Mouse (Mus musculus): ENCODE results near the gene Arih2. TPM values are rescaled to one million over a fixed set of nuclear protein-coding genes. Genes with fewer than 3 reads are reported as not detected.
"Not testable (repeated sequence)": the region's sequence is repeated elsewhere in the genome, so short reads cannot be mapped to it uniquely, and the experiment has no call there.

Arih2 gene
- 10 to 100 TPM; 47.8 to 54.4 TPM for total RNA-seq (2021)

DNA sequence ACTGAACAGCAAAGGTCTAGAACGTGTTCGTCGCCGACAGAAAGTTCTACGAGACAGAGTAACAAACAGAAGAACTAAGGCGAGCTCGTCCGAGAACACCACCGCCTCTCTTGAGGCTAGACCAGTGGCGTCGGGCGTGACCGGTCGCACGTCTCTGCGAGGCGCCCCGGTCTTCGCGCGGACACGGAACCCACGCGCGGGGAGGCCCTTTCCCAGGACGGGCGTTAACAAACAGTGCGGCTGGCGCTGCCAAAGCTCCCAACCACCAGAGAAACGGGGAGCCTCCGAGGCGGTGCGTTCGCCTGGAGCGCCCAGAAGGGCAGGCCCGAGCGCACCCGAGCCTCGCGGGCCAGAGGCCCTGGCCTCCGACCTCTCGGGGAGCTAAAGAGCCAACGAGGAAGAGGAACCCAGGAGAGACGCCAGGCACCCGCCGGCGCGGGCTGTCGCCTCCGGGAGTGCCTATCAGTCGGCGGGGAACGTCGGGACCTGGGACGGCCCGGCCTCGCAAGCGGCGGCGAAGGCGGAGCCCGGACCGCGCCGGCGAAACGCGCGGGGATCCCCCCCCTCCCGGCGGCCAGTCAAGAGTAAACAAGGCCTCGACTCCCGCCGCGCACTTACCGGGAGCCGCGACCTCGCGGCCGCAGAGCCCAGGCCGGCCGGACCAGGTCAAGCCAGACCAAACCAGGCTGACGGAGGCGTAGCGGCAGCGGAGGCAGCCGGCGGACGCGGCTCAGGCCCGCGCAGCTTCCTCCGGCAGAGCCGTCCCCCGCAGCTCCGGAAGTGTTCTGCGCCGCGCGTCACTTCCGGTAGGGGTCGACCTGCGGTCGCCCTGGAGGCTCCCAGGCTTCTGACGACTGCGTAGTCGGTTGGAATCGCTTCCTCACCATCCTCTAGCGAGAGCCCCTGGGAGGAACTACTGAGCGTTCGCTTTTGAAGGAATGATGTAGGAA, at the start of gene Arih2:
Gene Arih2 (minus strand): TSS at position 776 of the 950 bp plus-strand sequence.
- intact Hi-C loops (cut with DNase I) = loop anchor here (1.0 to 5.0 kb wide), 2 partner anchors 52 to 82 kb away; partner anchors contain the start of genes Ndufaf3 and P4htm

DNA sequence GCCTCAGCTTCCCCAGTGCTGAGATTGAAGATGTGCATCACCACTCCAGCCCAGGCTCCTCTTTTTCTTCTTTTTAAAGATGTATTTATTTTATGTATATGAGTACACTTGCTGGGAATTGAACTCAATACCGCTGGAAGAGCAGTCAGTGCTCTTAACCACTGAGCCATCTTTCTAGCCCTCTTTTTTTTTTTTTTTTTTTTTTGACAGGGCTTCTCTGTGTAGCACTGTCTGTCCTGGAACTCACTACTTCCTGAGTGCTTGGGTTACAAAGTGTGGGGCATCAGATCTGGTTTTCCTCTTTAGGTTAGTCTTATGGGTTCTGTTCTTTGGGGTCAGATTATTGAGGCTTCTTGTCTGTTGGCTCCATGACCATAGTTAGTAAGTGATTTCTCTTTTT, 45.3 kb upstream of the Arih2 start:
- DNase-seq = no peak
- intact Hi-C loops (cut with DNase I) = no loop called here

More for the DNA sequence above, at the start of gene Arih2:
- DNase-seq = peak; percentile 92 to 95

GRCm38 (mm10) chr9:108693946-108694345, 44.8 kb upstream of the Arih2 start:
- intact Hi-C loops (cut with DNase I) = no loop called here
- DNase-seq = no peak

DNA sequence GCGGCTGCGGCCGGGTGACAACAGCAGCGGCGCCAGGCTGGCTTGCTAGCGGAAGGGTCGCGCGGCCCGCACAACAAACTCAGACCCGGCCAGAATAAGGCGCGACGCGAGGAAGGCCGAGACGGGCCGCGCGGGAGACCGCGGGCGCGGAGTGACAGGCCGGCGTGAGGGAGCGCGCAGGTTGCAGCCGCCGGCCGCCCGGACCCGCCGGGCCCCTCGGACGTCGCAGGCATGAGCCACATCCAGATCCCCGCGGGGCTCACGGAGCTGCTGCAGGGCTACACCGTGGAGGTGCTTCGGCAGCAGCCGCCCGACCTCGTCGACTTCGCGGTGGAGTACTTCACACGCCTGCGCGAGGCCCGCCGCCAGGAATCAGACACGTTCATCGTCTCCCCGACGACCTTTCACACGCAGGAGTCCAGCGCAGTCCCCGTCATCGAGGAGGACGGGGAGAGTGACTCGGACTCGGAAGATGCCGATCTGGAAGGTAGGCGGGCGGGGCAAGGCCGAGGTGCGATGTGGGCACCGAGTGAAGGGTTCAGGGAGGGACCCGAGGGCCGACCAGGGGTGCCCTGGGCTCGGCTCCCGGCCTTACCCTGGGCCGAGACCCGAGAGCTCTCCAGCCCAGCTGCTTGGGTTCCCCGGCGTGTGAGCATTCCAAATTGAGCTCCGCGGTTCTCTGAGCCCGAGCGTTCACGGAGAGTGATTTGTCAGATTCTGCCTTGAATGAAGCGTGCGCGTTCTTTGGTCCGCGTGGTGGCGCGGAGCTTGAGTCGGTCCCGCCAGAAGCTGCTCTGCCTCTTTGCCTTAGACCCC, 43.2 kb upstream of the Arih2 start:
- intact Hi-C loops (cut with DNase I) = no loop called here
- DNase-seq = peak in 1 of 2 experiments; percentile 59

- peak; percentile 88 to 90 for DNase-seq
- intact Hi-C loops (cut with DNase I) = no loop called here
These were observed 42.6 kb upstream of the Arih2 start for GRCm38 (mm10) chr9:108691846-108692225.

- intact Hi-C loops (cut with DNase I) = no loop called here
- no peak for DNase-seq
These were observed 42.2 kb upstream of the Arih2 start for GRCm38 (mm10) chr9:108691371-108691770.

DNA sequence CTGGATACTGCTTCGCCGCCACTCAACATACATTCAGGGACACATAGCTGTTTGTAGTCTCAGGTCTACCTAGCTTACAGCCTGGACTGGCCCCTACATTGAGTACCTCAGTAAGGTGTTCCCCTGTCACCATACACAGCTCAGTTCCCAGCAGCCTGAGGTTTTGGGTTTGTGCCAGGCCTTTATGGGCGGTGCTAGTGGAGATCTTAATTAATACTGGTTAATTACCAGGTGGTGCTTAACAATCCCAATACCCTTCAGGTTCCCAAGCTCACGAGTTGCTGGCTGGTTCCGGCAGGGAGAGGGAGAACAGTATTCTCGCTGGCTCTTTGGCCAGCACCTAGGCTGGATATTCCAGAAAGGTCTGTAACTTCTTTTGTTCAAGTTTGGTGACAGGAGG, 41.7 kb upstream of the Arih2 start:
- intact Hi-C loops (cut with DNase I) = no loop called here
- no peak for DNase-seq

GRCm38 (mm10) chr9:108689993-108690392, 40.8 kb upstream of the Arih2 start:
- DNase-seq = no peak
- intact Hi-C loops (cut with DNase I) = no loop called here

DNA sequence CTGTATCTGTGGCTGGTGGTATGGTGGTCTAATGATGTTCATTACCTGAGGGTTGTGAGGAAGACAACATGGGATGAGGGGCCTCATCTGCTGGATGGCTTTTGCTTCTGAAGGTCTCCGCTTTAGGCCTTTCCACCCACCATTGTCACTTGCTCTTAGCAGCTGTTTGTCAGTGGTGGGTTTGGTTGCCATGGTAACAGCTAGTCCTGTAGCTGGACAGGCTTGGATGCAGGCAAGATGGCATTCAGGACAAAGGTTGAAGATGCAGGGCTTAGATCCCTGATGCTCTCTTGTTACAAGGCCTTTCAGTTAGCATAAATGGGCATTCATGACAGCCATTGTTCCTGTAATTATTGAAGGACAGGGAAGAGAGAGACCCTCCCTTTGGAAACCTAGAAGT, 39.9 kb upstream of the Arih2 start, which contains the start of gene Prkar2a:
Gene Prkar2a (plus strand): TSS at position 209 of the 400 bp plus-strand sequence.
- intact Hi-C loops (cut with DNase I) = no loop called here
- no peak for DNase-seq

GRCm38 (mm10) chr9:108688451-108688850, 39.3 kb upstream of the Arih2 start:
- intact Hi-C loops (cut with DNase I) = no loop called here
- no peak for DNase-seq

DNA sequence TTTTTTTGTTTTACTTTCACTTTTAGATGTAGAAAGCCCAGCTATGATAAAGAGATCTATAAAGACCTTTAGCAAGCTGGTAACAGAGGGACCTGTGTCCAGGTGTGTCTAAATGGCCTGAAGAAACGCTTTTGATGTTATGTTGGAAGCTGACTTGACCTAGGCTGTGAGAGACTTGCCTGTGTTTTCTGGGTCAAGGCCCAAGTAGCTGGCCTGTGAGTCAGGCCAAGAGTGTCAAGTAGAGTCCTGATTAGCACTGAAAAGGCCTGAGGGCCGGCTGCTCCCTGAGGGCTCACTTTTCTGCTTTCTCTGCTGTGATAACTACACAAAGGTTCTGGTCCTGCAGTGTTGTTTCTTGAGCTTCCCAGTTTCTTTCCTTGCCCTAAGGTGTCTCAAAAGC, 38.5 kb upstream of the Arih2 start:
- DNase-seq = no peak
- intact Hi-C loops (cut with DNase I) = no loop called here

DNA sequence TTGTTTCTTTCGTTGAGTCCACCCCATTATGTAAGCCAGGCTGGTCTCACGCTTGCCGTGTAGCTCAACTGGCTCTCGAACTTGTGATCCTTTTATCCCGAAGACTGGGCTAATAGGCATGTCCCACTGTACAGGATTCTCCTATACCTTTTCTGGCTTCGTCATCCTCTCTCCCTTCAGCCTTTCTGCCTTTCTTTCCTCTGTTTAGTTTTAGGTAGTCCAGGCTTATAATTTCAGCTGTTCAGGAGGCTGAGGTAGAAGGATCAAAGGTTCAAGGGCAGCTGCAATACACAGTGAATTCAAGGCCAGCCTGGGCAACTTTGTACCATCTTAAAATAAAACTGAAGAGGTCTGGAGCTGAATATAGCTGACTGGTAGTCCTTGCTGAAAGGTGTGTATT, 38.0 kb upstream of the Arih2 start:
- intact Hi-C loops (cut with DNase I) = no loop called here
- DNase-seq = no peak

- intact Hi-C loops (cut with DNase I) = no loop called here
- no peak for DNase-seq
These were observed 37.3 kb upstream of the Arih2 start for GRCm38 (mm10) chr9:108686475-108686887.

- intact Hi-C loops (cut with DNase I) = no loop called here
- no peak for DNase-seq
These were observed 30.8 kb upstream of the Arih2 start for GRCm38 (mm10) chr9:108680026-108680425.

DNA sequence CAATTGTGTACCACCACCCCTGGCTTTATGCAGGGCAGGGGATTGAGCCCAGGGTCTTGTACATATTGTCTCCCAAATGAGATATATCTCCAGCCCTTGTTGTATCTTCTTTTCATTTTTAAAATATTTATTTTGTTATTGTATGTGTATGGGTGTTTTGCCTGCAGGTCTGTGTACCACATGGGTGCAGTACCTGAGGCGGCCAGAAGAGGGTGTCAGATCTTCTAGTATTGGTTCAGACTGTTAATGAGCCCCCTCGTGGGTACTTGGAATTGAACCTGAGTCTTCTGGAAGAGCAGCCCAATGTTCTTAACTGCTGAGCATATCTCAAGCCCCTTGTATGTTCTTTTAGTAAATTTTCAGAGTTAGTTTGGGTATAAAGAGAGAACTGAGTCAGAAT, 24.0 kb upstream of the Arih2 start:
- intact Hi-C loops (cut with DNase I) = no loop called here
- DNase-seq = no peak

GRCm38 (mm10) chr9:108669875-108670274, 20.7 kb upstream of the Arih2 start:
- intact Hi-C loops (cut with DNase I) = no loop called here
- no peak for DNase-seq

GRCm38 (mm10) chr9:108662660-108663059, 13.5 kb upstream of the Arih2 start:
- intact Hi-C loops (cut with DNase I) = no loop called here

GRCm38 (mm10) chr9:108661677-108662612, 12.8 kb upstream of the Arih2 start, which contains the start of gene Slc25a20:
Gene Slc25a20 (plus strand): TSS chr9:108662088.
- peak; percentile 82 to 83 for DNase-seq
- intact Hi-C loops (cut with DNase I) = no loop called here

More at GRCm38 (mm10) chr9:108662660-108663059, 13.5 kb upstream of the Arih2 start:
- no peak for DNase-seq

- not testable (repeated sequence) for DNase-seq
These were observed 6.7 kb upstream of the Arih2 start for GRCm38 (mm10) chr9:108655865-108656264.

More at GRCm38 (mm10) chr9:108655865-108656264, 6.7 kb upstream of the Arih2 start:
- intact Hi-C loops (cut with DNase I) = not testable (repeated sequence)

All from heart, postnatal 36 days (tissue).